Mouse (Mus musculus): ENCODE results near the gene Tap1.
"Not testable (repeated sequence)": the region's sequence is repeated elsewhere in the genome, so short reads cannot be mapped to it uniquely, and the experiment has no call there.

The Tap1 gene

GRCm38 (mm10) chr17:34204303-34205010 lies 17.1 kb downstream of the Tap1 start:
- peak; percentile 70 for DNase-seq (ENCODE audit: extremely low spot score)

- DNase-seq (ENCODE audit: extremely low spot score): no peak
Measured at GRCm38 (mm10) chr17:34205021-34205745, 17.8 kb downstream of the Tap1 start.

DNA sequence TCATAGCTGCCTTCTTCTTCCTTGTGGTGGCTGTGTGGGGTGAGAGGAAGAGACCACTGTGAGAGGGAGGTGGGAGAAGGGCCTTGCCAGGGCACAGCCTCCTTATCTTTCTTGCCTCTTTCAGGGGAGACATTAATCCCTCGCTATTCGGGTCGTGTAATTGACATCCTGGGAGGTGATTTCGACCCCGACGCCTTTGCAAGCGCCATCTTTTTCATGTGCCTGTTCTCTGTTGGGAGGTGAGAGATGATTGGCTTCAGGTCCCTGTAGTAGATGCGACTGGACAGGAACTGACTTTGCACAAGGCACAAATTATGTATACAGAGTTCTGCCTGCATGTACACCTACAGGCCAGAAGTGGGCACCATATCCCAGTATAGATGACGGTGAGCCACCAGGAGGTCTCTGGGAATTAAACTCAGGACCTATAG lies 18.4 kb downstream of the Tap1 start:
- no peak for DNase-seq (ENCODE audit: extremely low spot score)

GRCm38 (mm10) chr17:34206731-34207130 lies 19.4 kb downstream of the Tap1 start:
- DNase-seq (ENCODE audit: extremely low spot score): no peak

GRCm38 (mm10) chr17:34207456-34207855 lies 20.1 kb downstream of the Tap1 start:
- DNase-seq (ENCODE audit: extremely low spot score): no peak

- no peak for DNase-seq (ENCODE audit: extremely low spot score)
Measured at GRCm38 (mm10) chr17:34207866-34208265, 20.5 kb downstream of the Tap1 start.

GRCm38 (mm10) chr17:34208421-34208820 lies 21.1 kb downstream of the Tap1 start:
- no peak for DNase-seq (ENCODE audit: extremely low spot score)

DNA sequence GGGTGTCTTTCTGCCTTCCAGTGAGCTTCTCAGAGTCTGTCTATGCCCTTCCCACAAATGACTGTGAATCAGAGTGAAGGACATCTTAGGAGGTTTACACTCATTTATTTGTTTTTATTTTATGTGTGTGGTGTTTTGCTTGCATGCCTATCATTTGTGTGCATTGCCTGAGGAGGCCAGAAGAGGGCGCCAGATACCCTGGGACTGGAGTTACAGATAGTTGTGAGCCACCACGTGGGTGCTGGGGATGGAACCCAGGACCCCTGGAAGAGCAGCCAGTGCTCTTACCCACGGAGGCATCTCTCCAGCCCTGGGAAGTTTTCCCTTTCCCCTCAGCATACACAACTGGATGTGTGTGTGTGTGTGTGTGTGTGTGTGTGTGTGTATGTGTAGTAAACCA lies 22.3 kb downstream of the Tap1 start:
- DNase-seq (ENCODE audit: extremely low spot score): no peak

GRCm38 (mm10) chr17:34210599-34210998 lies 23.2 kb downstream of the Tap1 start:
- no peak for DNase-seq (ENCODE audit: extremely low spot score)

GRCm38 (mm10) chr17:34211746-34212365 lies 24.5 kb downstream of the Tap1 start:
- DNase-seq (ENCODE audit: extremely low spot score): no peak

DNA sequence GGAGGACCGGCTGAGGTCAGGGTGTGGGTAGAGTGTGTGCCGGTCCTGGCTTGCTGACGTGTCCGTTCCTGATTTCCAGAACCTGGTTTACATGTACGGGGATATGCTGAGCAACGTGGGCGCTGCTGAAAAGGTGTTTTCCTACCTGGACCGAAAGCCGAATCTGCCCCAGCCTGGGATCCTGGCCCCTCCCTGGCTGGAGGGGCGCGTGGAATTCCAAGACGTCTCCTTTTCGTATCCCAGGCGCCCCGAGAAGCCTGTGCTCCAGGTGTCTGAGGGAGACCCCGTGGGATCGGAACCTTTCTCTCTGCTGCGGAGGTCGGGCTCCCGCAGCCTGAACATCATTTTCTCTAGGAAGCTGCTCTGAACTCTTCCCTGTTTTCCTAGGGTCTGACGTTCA lies 26.6 kb downstream of the Tap1 start:
- DNase-seq (ENCODE audit: extremely low spot score): no peak

DNA sequence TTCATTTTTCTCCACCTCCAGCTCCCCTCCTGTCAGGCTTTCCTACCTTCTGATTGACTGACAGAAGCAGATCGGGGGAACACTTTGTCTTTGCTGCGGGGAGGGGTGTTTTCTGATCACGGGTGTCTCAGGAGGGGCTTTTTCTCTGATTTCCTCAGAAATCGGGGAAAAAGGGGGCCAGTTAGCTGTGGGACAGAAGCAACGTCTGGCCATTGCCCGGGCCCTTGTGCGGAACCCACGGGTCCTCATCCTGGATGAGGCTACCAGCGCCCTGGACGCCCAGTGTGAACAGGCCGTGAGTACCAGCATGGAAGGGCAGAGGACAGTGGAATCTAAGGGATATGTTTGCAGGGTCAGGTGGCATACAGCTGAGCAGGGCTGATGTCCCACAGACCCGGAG lies 27.8 kb downstream of the Tap1 start:
- DNase-seq (ENCODE audit: extremely low spot score): no peak

- DNase-seq (ENCODE audit: extremely low spot score): no peak
Measured at GRCm38 (mm10) chr17:34217216-34217928, 30.0 kb downstream of the Tap1 start.

- no peak for DNase-seq (ENCODE audit: extremely low spot score)
Measured at GRCm38 (mm10) chr17:34217986-34218385, 30.6 kb downstream of the Tap1 start.

DNA sequence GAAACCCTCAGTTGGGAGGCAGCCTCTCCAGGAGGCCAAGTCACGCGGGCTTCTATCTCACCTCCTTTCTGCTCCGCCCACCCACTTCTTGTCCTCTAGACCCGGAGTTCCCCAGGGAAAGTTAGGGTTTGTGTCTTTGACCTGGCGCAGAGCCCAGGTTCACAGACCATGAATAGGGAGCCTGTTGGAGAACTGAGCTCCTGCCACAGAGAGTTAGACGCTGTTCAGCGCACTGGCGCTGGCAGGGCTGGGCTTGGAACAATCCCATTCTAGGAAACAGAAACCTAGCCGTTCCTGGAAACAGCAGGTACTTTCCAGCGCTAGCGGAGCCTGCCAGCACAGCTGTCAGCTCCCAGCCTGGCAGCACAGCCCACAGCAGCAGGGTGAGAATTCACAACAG lies 31.3 kb downstream of the Tap1 start:
- no peak for DNase-seq (ENCODE audit: extremely low spot score)

GRCm38 (mm10) chr17:34219096-34219495 lies 31.7 kb downstream of the Tap1 start:
- DNase-seq (ENCODE audit: extremely low spot score): not testable (repeated sequence)

- not testable (repeated sequence) for DNase-seq (ENCODE audit: extremely low spot score)
Measured at GRCm38 (mm10) chr17:34219801-34220200, 32.4 kb downstream of the Tap1 start.

- not testable (repeated sequence) for DNase-seq (ENCODE audit: extremely low spot score)
Measured at GRCm38 (mm10) chr17:34220401-34220800, 33.0 kb downstream of the Tap1 start.

- no peak for DNase-seq (ENCODE audit: extremely low spot score)
Measured at GRCm38 (mm10) chr17:34224816-34225215, 37.5 kb downstream of the Tap1 start.

DNA sequence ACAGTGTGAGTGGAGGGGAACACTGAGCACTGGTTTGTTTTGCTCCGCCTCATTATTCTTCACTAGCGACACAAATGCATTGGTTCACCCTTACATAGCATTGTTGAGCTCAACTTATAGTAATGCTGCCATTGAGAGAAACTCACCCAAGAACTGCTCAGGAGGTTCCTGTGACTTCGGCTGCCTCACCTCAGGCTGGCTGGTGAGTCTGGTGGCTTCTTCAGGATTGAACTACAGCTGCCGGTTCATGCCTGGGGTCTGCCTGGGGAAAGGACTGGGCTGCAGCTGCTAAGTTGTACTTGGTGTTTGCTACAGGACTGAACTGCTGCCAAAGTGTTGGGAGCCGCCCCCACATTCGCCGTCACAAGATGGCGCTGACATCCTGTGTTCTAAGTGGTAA lies 38.1 kb downstream of the Tap1 start:
- DNase-seq (ENCODE audit: extremely low spot score): no peak

DNA sequence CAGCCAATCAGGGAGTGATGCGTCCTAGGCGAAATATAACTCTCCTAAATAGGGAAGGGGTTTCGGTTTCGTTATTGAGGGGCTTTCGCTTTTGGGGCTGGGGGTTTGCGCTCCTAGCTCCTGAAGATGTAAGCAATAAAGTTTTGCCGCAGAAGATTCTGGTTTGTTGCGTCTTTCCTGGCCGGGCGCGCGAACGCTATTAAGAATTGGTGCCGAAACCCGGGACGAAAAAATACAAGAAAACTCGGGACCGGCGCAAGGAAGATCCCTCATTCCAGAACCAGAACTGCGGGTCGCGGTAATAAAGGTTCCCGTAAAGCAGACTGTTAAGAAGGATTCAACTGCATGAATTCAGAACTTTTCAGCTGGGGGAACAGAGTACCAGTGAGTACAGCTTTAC lies 38.6 kb downstream of the Tap1 start:
- not testable (repeated sequence) for DNase-seq (ENCODE audit: extremely low spot score)

- DNase-seq (ENCODE audit: extremely low spot score): not testable (repeated sequence)
Measured at GRCm38 (mm10) chr17:34230971-34231370, 43.6 kb downstream of the Tap1 start.
